Mouse (Mus musculus) embryonic facial prominence, embryonic 15.5 days (tissue): Measurements from ENCODE around the gene Foxi1. TPM values are rescaled to one million over a fixed set of nuclear protein-coding genes. Genes with fewer than 3 reads are reported as not detected.
A peak's percentile ranks its signal among the peaks of the same experiment; 100 is the strongest.
"Not testable (repeated sequence)": the region's sequence is repeated elsewhere in the genome, so short reads cannot be mapped to it uniquely, and the experiment has no call there.

ENCODE experiments used
- ATAC-seq: fragments of 200-750 bp; cut with Nextera tagmentation; 2 replicates; pipeline ENCODE4 v1.8.0; 2017; ENCODE audit warnings: low read depth, moderate TSS enrichment; ENCODE audit not compliant: insufficient number of reproducible peaks, low FRiP score, low TSS enrichment
- H3K27ac ChIP-seq: fragments of 300-500 bp; sonication (generic); replicated peaks from 2 replicates; pipeline ENCODE4 v1.5.1; 2015; ENCODE audit warnings: mild to moderate bottlenecking, inconsistent platforms
- H3K27me3 ChIP-seq: fragments of 300-500 bp; sonication (generic); 2 replicates; pipeline ENCODE4 v1.6.1; 2015; ENCODE audit warnings: inconsistent platforms
- H3K36me3 ChIP-seq: fragments of 300-500 bp; sonication (generic); 2 replicates; pipeline ENCODE4 v1.6.1; 2015; ENCODE audit warnings: mild to moderate bottlenecking, inconsistent platforms
- H3K4me1 ChIP-seq: fragments of 300-500 bp; sonication (generic); 2 replicates; pipeline ENCODE4 v1.6.1; 2015; ENCODE audit warnings: inconsistent platforms
- H3K4me2 ChIP-seq: fragments of 300-500 bp; sonication (generic); replicated peaks from 2 replicates; pipeline ENCODE4 v1.6.1; 2015; ENCODE audit warnings: mild to moderate bottlenecking, inconsistent platforms
- H3K4me3 ChIP-seq: fragments of 300-500 bp; sonication (generic); replicated peaks from 2 replicates; pipeline ENCODE4 v1.5.1; 2015; ENCODE audit warnings: mild to moderate bottlenecking, inconsistent platforms
- H3K9ac ChIP-seq: fragments of 300-500 bp; sonication (generic); 2 replicates; pipeline ENCODE4 v1.6.1; 2015; ENCODE audit warnings: inconsistent platforms
- H3K9me3 ChIP-seq: fragments of 300-500 bp; sonication (generic); replicated peaks from 2 replicates; pipeline ENCODE4 v1.6.1; 2016; ENCODE audit warnings: inconsistent platforms
- WGBS: fragments of 180-500 bp; shearing (Covaris S2); methylation state at CpG from one replicate; pipeline ENCODE4 v1.1.7; 2015; 5-methylcytosine and 5-hydroxymethylcytosine counted together
- polyA plus RNA-seq: library from polyadenylated mRNA; unstranded; fragments of >200 nt; fragmentation: Nextera tagmentation; extraction: Ambion mirVana; gene quantifications from 2 replicates; pipeline ENCODE4 v1.2.1, GENCODE M21; 2015

The Foxi1 gene
- polyA plus RNA-seq, result 0.56 and 1.4 TPM in 2 replicates

DNA sequence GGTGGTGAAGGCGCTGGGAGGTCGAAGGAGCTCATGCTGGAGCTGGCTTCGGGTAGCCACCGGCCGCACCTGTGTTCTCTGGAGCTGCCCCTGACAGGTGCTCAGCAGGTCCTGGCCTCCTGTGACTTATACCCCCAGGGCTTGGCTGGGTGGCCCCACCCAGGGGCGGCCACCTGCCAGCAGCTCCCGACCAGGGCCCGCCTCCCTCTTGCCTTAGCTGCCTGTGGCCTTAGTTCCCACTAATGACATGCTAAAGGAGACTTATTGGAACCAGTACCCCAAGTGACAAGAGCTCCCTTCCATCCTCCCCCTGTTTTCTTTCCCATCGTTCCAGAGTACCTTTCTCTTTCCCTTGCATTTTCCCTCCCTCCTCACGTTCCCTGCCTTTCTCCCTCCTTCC lies at the start of gene Foxi1:
TSS of gene Foxi1 (minus strand) at position 101 of the 400 bp plus-strand sequence.
- no peaks in the 10 kb centered on the region for H3K36me3 ChIP-seq
- no peaks in the 10 kb centered on the region for H3K9me3 ChIP-seq
- 0 out of 2 replicates have a peak, but pooled peaks have one; percentile 17 for ATAC-seq
- WGBS, result 64% methylated on average over 10 of the region's 10 CpGs
- H3K27ac ChIP-seq, result no peak within 1 kb of the TSS
- H3K9ac ChIP-seq, result no peak within 1 kb of the TSS
- H3K4me2 ChIP-seq, result no peak within 1 kb of the TSS
- H3K4me3 ChIP-seq, result no peak within 1 kb of the TSS
- no peaks in the 10 kb centered on the region for H3K4me1 ChIP-seq
- no peaks in the 10 kb centered on the region for H3K27me3 ChIP-seq

DNA sequence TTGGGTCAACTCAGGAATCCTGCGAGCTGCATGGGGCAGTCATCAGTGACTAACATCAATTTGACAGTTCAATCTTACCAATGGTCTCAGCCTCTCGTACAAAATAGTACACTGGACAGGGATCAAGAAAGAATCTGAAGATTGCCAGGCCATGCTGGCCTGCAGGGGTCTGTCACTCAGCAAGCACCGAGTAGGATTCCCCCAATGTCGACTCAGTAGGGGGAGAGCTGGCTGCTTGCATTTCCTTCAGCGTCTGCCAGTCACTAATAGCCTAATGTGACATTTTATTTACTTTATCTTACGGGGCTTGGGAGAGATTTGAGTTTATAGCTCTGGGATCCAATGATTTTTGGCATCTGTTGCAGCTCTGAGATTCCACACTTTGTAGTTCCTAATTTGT lies 35.1 kb upstream of the Foxi1 start:
- WGBS, result 48% methylated on average over 6 of the region's 6 CpGs
- ATAC-seq, result no peak
- Histone ChIP-seq H3K27me3 (no peaks in the 10 kb centered on the region), H3K9me3 (no peaks in the 10 kb centered on the region), H3K36me3 (no peaks in the 10 kb centered on the region), H3K4me1 (no peaks in the 10 kb centered on the region), H3K9ac (no peak overlapping the region), H3K4me3 (no peak overlapping the region), H3K27ac (no peak overlapping the region), H3K4me2 (no peak overlapping the region)

DNA sequence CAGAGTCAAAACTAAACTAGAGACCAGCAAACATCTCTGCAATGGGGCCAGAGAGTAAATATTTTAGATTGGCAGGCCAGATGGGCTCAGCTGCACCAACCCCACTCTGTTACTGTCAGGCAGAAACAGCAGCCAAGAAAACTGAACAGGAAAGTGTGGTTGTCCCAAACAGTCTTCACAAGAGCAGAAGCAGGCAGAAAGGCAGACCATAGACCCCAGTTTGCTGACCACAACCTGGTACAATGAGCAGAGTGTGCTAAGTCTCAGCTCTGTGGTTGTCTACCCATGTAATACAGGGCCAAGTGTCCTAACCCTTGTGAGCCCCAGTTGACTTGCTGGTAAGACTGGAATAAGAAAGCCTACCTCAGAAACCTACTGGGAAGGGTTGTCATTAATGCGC lies 32.4 kb upstream of the Foxi1 start:
- H3K4me1 ChIP-seq, result no peaks in the 10 kb centered on the region
- WGBS, result 89% methylated on average over 1 of the region's 1 CpGs
- no peaks in the 10 kb centered on the region for H3K36me3 ChIP-seq

DNA sequence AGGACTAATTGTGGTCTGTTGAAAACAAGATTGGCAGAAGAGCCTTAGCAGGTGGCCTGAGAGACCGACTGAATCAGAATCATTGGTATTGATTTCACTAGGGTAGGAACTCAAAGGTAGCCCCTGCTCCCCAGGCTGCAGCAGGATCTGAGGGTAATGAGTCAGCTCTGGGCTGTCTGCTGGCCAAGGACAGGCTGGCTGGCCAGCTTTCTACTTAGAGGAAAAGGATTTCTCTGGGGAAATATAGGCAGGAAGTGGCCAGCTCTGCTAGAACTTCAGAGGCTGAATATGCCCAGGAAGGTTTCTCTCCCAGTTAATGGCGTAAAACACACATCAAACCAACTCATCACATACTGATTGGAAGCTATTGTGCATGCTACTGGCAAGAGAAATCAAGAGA lies 31.8 kb upstream of the Foxi1 start:
- WGBS, result 87% methylated on average over 2 of the region's 2 CpGs
- no peaks in the 10 kb centered on the region for H3K9me3 ChIP-seq
- H3K4me3 ChIP-seq, result no peak overlapping the region
- H3K9ac ChIP-seq, result no peak overlapping the region
- H3K4me2 ChIP-seq, result no peak overlapping the region
- H3K4me1 ChIP-seq, result no peaks in the 10 kb centered on the region
- no peaks in the 10 kb centered on the region for H3K36me3 ChIP-seq
- no peaks in the 10 kb centered on the region for H3K27me3 ChIP-seq
- no peak for ATAC-seq
- no peak overlapping the region for H3K27ac ChIP-seq

More for the DNA sequence above, 32.4 kb upstream of the Foxi1 start:
- Histone ChIP-seq H3K4me3 (no peak overlapping the region), H3K4me2 (no peak overlapping the region), H3K27me3 (no peaks in the 10 kb centered on the region), H3K9me3 (no peaks in the 10 kb centered on the region), H3K9ac (no peak overlapping the region), H3K27ac (no peak overlapping the region)
- no peak for ATAC-seq

DNA sequence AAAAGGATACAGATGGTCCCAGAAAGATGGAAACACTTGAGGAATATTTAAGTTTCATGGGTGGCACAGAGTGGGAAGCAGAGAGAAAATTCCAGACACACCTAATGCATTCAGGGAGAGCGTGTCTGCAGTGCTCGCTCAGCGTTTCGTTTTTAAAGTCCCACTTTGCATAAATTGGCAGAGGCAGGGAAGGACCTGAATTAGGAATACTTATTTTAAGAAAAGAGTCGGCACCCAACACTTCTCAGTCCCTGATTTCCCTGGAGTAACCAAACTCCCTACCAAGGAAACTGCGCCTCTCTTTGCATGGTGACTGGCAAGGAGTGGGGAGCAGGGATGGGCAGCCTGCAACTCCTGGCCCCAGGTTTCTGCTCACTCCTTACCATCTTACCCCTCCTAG lies 29.0 kb upstream of the Foxi1 start:
- WGBS, result 74% methylated on average over 6 of the region's 6 CpGs
- no peak for ATAC-seq
- Histone ChIP-seq H3K9me3 (no peaks in the 10 kb centered on the region), H3K4me2 (no peak overlapping the region), H3K27me3 (no peaks in the 10 kb centered on the region), H3K4me1 (no peaks in the 10 kb centered on the region), H3K27ac (no peak overlapping the region), H3K4me3 (no peak overlapping the region), H3K9ac (no peak overlapping the region), H3K36me3 (no peaks in the 10 kb centered on the region)

DNA sequence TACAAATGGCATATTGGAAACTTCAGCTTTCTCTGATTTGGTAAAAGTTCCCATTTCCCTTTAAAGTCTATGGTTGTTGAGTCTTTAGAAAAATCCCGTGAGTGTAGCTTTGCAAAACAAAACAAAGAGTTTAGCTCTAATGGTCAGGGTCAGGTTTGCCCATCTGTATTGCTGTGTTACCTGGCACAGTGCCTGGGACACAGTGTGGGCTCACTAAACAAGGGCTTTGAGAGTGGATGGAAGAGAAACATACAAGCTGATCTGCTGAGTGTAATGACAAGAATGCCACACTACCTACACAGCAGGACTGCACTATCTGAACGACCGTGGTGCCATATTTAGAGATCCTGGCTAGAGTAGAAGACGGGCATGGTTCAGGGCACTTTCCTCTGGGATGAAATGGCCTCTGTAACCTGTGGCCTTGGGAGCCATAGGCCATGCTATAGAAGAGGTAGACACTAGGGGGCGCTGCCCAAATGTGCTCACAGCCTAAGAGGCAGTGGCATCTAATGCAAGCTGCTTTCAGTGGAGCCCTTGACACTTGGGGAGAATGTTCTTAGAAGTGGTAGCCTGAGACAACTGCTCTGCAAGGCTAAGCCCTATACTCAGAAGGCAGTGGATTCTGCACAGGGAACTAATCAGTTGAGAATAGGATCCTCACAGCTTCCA lies 28.3 kb upstream of the Foxi1 start:
- no peak for ATAC-seq
- 48% methylated on average over 5 of the region's 5 CpGs for WGBS
- Histone ChIP-seq H3K4me2 (no peak overlapping the region), H3K36me3 (no peaks in the 10 kb centered on the region), H3K27ac (no peak overlapping the region), H3K4me3 (no peak overlapping the region), H3K27me3 (no peaks in the 10 kb centered on the region), H3K9ac (no peak overlapping the region), H3K4me1 (no peaks in the 10 kb centered on the region), H3K9me3 (no peaks in the 10 kb centered on the region)

DNA sequence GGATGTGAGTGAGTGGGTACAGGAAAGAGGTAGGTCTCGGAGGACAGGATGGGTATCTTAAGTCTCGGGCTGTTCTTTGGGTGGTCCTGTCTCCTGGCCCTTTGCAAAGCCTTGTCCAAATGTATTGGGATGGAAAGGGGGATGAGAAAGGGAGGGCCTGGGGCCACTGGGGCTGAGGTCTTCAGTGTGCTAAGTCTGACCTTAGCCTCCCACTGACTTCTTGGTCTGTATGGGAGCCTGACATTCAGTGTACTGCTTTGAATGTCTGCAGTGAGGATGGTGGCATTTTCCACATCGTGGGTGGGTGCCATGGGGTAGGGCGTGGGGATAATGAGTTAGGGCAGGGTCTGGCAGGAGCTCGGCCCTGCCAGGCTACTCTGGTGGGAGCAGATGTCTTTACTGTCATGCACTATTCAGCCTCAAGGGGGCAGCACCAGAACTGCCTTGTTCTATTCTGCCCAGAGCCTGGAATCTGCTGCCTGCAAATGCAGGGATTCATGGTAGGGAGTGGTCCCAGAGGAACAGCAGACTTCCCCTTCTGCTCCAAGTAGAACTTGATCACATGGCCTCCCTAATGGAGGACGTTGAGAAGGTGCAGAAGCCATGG lies 21.0 kb upstream of the Foxi1 start:
- H3K4me2 ChIP-seq, result no peak overlapping the region
- H3K4me3 ChIP-seq, result no peak overlapping the region
- ATAC-seq, result no peak
- no peaks in the 10 kb centered on the region for H3K36me3 ChIP-seq
- H3K4me1 ChIP-seq, result no peaks in the 10 kb centered on the region
- no peak overlapping the region for H3K9ac ChIP-seq
- 38% methylated on average over 6 of the region's 6 CpGs for WGBS
- H3K9me3 ChIP-seq, result no peaks in the 10 kb centered on the region
- no peaks in the 10 kb centered on the region for H3K27me3 ChIP-seq
- no peak overlapping the region for H3K27ac ChIP-seq

DNA sequence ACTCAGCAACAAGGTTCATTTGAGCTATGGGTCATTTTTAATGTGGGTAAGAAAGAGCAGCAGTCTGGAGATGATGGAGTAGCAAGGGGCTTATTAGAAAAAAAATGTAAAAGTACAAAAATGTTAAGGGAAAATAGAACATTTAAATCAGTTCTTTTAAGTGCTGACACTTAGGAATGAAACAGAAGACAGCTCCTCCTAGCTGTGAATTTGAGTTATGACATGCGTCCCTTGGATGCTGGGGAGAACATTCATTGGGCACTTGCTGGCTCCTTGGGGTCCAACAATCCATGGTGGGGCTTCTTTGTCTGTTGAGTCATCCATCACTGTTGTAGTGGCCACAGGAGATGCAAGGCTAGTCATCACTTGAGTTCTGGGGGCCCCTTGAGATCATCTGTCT lies 19.3 kb upstream of the Foxi1 start:
- H3K4me3 ChIP-seq, result no peak overlapping the region
- no peak for ATAC-seq
- no peak overlapping the region for H3K9ac ChIP-seq
- no peaks in the 10 kb centered on the region for H3K36me3 ChIP-seq
- H3K9me3 ChIP-seq, result no peaks in the 10 kb centered on the region
- no peak overlapping the region for H3K27ac ChIP-seq
- 48% methylated on average over 1 of the region's 1 CpGs for WGBS
- H3K27me3 ChIP-seq, result no peaks in the 10 kb centered on the region
- H3K4me2 ChIP-seq, result no peak overlapping the region
- no peaks in the 10 kb centered on the region for H3K4me1 ChIP-seq

DNA sequence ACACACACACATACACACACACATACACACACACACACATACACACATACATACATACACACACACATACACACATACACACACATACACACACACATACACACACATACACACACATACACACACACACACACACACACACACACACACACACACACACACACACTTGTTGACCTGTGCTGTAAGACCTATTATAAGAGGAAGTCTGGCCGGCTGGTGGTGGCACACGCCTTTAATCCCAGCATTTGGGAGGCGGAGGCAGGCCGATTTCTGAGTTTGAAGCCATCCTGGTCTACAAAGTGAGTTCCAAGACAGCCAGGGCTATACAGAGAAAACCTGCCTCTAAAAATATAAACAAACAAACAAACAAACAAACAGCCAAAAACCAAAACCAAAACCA lies 12.7 kb upstream of the Foxi1 start:
- not testable (repeated sequence) for H3K27me3 ChIP-seq, H3K4me2 ChIP-seq, H3K9ac ChIP-seq, H3K4me1 ChIP-seq, H3K9me3 ChIP-seq, H3K27ac ChIP-seq, H3K36me3 ChIP-seq, ATAC-seq, H3K4me3 ChIP-seq
- WGBS, result 85% methylated on average over 4 of the region's 4 CpGs

DNA sequence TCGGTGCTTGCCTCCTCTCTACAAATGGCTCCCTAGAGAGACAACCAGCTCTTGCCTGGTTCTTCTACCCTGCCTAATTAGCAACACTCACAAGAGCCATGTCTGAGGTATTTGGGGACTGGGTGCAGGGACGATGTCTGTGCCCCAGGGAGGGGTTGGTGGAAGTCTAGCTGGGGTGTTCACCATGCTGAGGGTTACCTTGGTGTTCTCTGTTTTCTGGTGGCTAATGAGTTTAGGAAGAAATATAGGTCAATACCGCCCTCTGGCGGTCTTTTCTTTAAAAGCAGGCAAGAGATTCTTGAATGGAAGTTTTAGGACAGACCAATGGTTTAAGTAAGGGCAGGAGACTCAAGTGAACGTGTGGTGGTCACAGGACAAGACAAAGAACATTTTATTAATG lies 5.0 kb upstream of the Foxi1 start:
- ATAC-seq, result no peak

DNA sequence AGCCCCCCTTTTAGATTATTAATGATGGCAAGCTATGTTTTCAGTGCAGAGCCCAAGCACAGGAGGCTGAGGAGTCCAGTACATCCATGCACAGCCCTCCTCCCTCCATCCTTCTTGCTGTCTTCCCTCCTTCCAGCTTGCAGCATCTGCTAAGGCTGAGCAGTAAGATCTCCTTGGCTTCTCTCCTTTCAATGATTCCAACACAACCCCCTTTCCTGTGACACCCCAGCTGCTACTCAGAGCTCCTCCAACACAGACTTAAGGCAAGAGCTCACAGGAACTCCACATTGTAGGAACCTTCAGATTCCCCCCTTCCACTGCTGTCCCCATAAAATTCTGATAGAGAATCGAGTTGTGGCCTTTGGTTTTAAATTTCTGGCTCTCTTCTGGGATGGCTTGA lies 5.1 kb downstream of the Foxi1 start:
- Histone ChIP-seq H3K9ac (no peak overlapping the region), H3K4me2 (no peak overlapping the region), H3K36me3 (no peaks in the 10 kb centered on the region), H3K9me3 (no peaks in the 10 kb centered on the region), H3K27me3 (no peaks in the 10 kb centered on the region), H3K4me1 (no peaks in the 10 kb centered on the region), H3K4me3 (no peak overlapping the region), H3K27ac (no peak overlapping the region)
- 50% methylated on average over 1 of the region's 1 CpGs for WGBS
- no peak for ATAC-seq

More for the DNA sequence above, 5.0 kb upstream of the Foxi1 start:
- 16% methylated on average over 5 of the region's 5 CpGs for WGBS
- H3K9me3 ChIP-seq, result no peaks in the 10 kb centered on the region
- H3K4me3 ChIP-seq, result no peak overlapping the region
- H3K36me3 ChIP-seq, result no peaks in the 10 kb centered on the region
- no peak overlapping the region for H3K27ac ChIP-seq
- H3K4me2 ChIP-seq, result no peak overlapping the region
- no peaks in the 10 kb centered on the region for H3K4me1 ChIP-seq
- no peaks in the 10 kb centered on the region for H3K27me3 ChIP-seq
- H3K9ac ChIP-seq, result no peak overlapping the region

DNA sequence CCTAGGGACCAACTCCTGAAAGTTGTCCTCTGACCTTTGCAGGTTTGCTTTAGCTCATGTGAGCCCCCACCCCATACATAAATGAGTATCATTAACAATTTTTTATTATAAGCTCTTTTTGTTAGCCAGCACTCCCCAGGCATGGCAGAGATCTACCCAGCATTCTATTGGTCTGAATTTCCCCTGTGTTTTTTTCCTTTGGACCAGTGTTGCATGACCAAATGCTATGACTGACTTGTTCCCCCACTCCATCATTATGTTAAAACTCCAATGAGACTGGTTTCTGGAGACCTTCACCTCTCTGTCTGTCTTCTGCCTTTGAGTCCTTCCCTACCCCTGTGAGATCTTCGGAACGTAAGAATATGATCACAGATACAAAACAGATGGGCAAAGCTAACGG lies 12.7 kb downstream of the Foxi1 start:
- H3K4me3 ChIP-seq, result no peak overlapping the region
- no peak overlapping the region for H3K4me2 ChIP-seq
- no peaks in the 10 kb centered on the region for H3K27me3 ChIP-seq
- no peak overlapping the region for H3K27ac ChIP-seq
- no peaks in the 10 kb centered on the region for H3K9me3 ChIP-seq
- H3K36me3 ChIP-seq, result no peaks in the 10 kb centered on the region
- H3K4me1 ChIP-seq, result no peaks in the 10 kb centered on the region
- 51% methylated on average over 3 of the region's 3 CpGs for WGBS
- no peak for ATAC-seq
- no peak overlapping the region for H3K9ac ChIP-seq
